ENCODE assay signal across 19 mouse cellular contexts in the genomic region with DNA sequence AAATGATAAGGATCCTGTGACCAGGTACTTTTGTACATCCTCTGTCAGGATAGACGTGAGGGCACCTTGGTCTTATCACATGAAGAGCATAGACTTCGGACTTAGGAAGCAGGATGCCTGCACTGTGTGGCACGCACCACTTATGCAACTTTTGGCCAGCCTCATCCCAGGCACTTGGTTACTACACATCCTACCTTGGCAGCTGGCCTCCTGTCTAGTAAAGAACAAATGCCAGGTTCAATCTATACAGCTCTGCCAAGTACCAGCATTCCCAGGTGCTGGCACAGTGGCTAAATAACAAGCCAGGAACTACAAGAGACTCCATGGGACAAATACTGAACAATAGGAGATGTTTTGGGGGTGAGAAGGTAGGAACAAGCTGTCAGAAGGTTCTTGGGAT.
DNase-seq lines count a peak whose midpoint lies in the region; ATAC-seq lines count a peak whose summit lies in the region.
"Had no signal": no experiment of that assay in that cellular context is flagged by ENCODE, and none has a peak within 500 bp of the region (broad histone marks: within the 10 kb centered on the region; RNA-seq: fewer than 3 reads in every experiment).

No protein-coding gene starts in this region.

- no peaks in the 10 kb centered on the region for H3K27me3 ChIP-seq in heart, embryonic 12.5 days (replicated peaks)
- no peaks in the 10 kb centered on the region for H3K27me3 ChIP-seq in liver, embryonic 13.5 days
- H3K27me3 ChIP-seq: CH12.LX; hindbrain, embryonic 13.5 days had no signal

- 0 out of 2 replicates have a peak, but pooled peaks cover 4% of the 10 kb centered on the region for H3K4me1 ChIP-seq in heart, embryonic 12.5 days (replicated peaks)
- H3K4me1 ChIP-seq in liver, embryonic 13.5 days (replicated peaks), result peaks cover 21% of the 10 kb centered on the region
- H3K4me1 ChIP-seq: embryonic facial prominence, embryonic 10.5 days; forebrain, embryonic 10.5 days; hindbrain, embryonic 13.5 days had no signal

- WGBS in heart, embryonic 12.5 days, result 70% methylated on average over 3 of the region's 3 CpGs
- WGBS in liver, embryonic 13.5 days (ENCODE audit: insufficient replicate concordance), result 56% methylated on average over 3 of the region's 3 CpGs

- H3K9ac ChIP-seq in heart, embryonic 12.5 days, result no peak overlapping the region
- no peak overlapping the region for H3K9ac ChIP-seq in liver, embryonic 13.5 days
- H3K9ac ChIP-seq: hindbrain, embryonic 13.5 days had no signal

- peaks cover 10% of the 10 kb centered on the region for H3K9me3 ChIP-seq in heart, embryonic 12.5 days (replicated peaks)
- no peaks in the 10 kb centered on the region for H3K9me3 ChIP-seq in liver, embryonic 13.5 days (replicated peaks)
- H3K9me3 ChIP-seq: embryonic facial prominence, embryonic 10.5 days; forebrain, embryonic 10.5 days; hindbrain, embryonic 13.5 days had no signal

- H3K4me3 ChIP-seq in heart, embryonic 12.5 days, result no peak overlapping the region
- H3K4me3 ChIP-seq in liver, embryonic 13.5 days (replicated peaks), result no peak overlapping the region
- H3K4me3 ChIP-seq: embryonic facial prominence, embryonic 10.5 days; forebrain, embryonic 10.5 days; gastrocnemius, adult 2 months; hindbrain, embryonic 13.5 days had no signal

- H3K27ac ChIP-seq in heart, embryonic 12.5 days (ENCODE audit: poor library complexity, severe bottlenecking), result no peak overlapping the region
- no peak overlapping the region for H3K27ac ChIP-seq in liver, embryonic 13.5 days
- H3K27ac ChIP-seq: embryonic facial prominence, embryonic 10.5 days; forebrain, embryonic 10.5 days; gastrocnemius, adult 2 months; hindbrain, embryonic 13.5 days; hindbrain, postnatal 0 days had no signal

- no peak overlapping the region for H3K4me2 ChIP-seq in heart, embryonic 12.5 days
- no peak overlapping the region for H3K4me2 ChIP-seq in liver, embryonic 13.5 days
- H3K4me2 ChIP-seq: hindbrain, embryonic 13.5 days had no signal

- ATAC-seq in heart, embryonic 12.5 days (ENCODE audit: insufficient number of reproducible peaks, low FRiP score), result no peak
- ATAC-seq in liver, embryonic 13.5 days (ENCODE audit: low read depth), result 0 out of 2 replicates have a peak, but pooled peaks have one; percentile 11
- ATAC-seq: forebrain, embryonic 14.5 days; hindbrain, postnatal 0 days had no signal

- peak; percentile 79 for DNase-seq in heart, adult 11 months
- DNase-seq in liver, embryonic 13.5 days, result no peak
- DNase-seq in liver, result no peak
- DNase-seq in gonadal fat pad, adult 2 months (ENCODE audit: low read depth), result peak; percentile 85
- DNase-seq in spleen, postnatal 36 days (ENCODE audit: low spot score in 2 of 2), result no peak
- DNase-seq: adrenal gland, postnatal 25 days; cerebellum, adult 18-20 months; cerebellum, adult 9-11 months; cerebellum, postnatal 36 days; gastrocnemius, adult 2 months; gastrocnemius, postnatal 25 days; heart, postnatal 14 days had no signal

- no peaks in the 10 kb centered on the region for H3K36me3 ChIP-seq in heart, embryonic 12.5 days
- no peaks in the 10 kb centered on the region for H3K36me3 ChIP-seq in liver, embryonic 13.5 days
- H3K36me3 ChIP-seq: embryonic facial prominence, embryonic 10.5 days; forebrain, embryonic 10.5 days; hindbrain, embryonic 13.5 days had no signal

Comparison
In these comparisons a context has a peak if more than half of its experiments do, and no peak if none do; other contexts are left out.
1. DNase-seq: peak in heart, adult 11 months (single experiment) and gonadal fat pad, adult 2 months (single experiment); none in liver, embryonic 13.5 days (single experiment), liver (single experiment) and spleen, postnatal 36 days (0 of 2).